Mouse (Mus musculus) embryonic facial prominence, embryonic 12.5 days (tissue): Measurements from ENCODE around the gene Mobp. TPM values are rescaled to one million over a fixed set of nuclear protein-coding genes. Genes with fewer than 3 reads are reported as not detected.

Source experiments
- ATAC-seq: fragments of 200-750 bp; cut with Nextera tagmentation; 2 replicates; pipeline ENCODE4 v1.8.0; 2017; ENCODE audit not compliant: insufficient number of reproducible peaks, insufficient read depth, low FRiP score, low TSS enrichment
- H3K27ac ChIP-seq: fragments of 300-500 bp; sonication (generic); 2 replicates; pipeline ENCODE4 v1.5.1; 2016; ENCODE audit warnings: mild to moderate bottlenecking
- H3K27me3 ChIP-seq: fragments of 300-500 bp; sonication (generic); 2 replicates; pipeline ENCODE4 v1.6.1; 2016; ENCODE audit warnings: mild to moderate bottlenecking, moderate library complexity
- H3K36me3 ChIP-seq: fragments of 300-500 bp; sonication (generic); 2 replicates; pipeline ENCODE4 v1.6.1; 2016; ENCODE audit warnings: mild to moderate bottlenecking
- H3K4me1 ChIP-seq: fragments of 300-500 bp; sonication (generic); 2 replicates; pipeline ENCODE4 v1.6.1; 2016
- H3K4me2 ChIP-seq: fragments of 300-500 bp; sonication (generic); replicated peaks from 2 replicates; pipeline ENCODE4 v1.6.1; 2016; ENCODE audit warnings: mild to moderate bottlenecking, moderate library complexity
- H3K4me3 ChIP-seq: fragments of 300-500 bp; sonication (generic); 2 replicates; pipeline ENCODE4 v1.5.1; 2016; ENCODE audit warnings: mild to moderate bottlenecking
- H3K9ac ChIP-seq: fragments of 300-500 bp; sonication (generic); 2 replicates; pipeline ENCODE4 v1.6.1; 2016; ENCODE audit warnings: mild to moderate bottlenecking, moderate library complexity
- H3K9me3 ChIP-seq: fragments of 300-500 bp; sonication (generic); 2 replicates; pipeline ENCODE4 v1.6.1; 2016; ENCODE audit warnings: mild to moderate bottlenecking, moderate library complexity
- WGBS: fragments of 180-500 bp; shearing (Covaris S2); methylation state at CpG from one replicate; pipeline ENCODE4 v1.1.7; 2016; 5-methylcytosine and 5-hydroxymethylcytosine counted together
- polyA plus RNA-seq: library from polyadenylated mRNA; unstranded; fragments of >200 nt; fragmentation: Nextera tagmentation; extraction: Ambion mirVana; gene quantifications from 2 replicates; pipeline ENCODE4 v1.2.1, GENCODE M21; 2016

Gene Mobp
- polyA plus RNA-seq, 1 experiment from 2014 or later, result 0.37 TPM

DNA sequence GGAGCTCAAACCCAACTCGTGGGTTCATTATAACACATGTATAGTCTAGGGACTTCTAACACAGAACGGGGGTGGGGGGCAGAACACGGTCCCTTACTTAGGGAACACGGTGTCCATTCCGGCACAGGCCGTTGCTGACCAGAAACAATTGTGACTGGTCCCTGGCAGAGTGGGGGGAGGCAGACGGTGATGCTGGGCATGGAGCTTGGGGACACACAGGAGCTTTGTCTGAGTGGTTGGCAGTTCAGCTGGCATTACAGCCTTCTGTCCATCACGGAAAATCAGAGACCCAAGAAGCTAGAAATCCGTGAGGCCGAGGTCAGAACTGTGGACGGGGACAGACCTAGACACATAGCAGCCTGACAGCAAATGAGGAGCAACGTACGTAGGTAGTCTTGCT is 5.0 kb upstream of the Mobp start:
- 82% methylated on average over 13 of the region's 13 CpGs for WGBS
- H3K4me2 ChIP-seq, result no peak overlapping the region
- H3K4me1 ChIP-seq, result no peaks in the 10 kb centered on the region
- no peaks in the 10 kb centered on the region for H3K27me3 ChIP-seq
- no peak overlapping the region for H3K4me3 ChIP-seq
- H3K9ac ChIP-seq, result no peak overlapping the region
- no peaks in the 10 kb centered on the region for H3K9me3 ChIP-seq
- no peak for ATAC-seq
- no peaks in the 10 kb centered on the region for H3K36me3 ChIP-seq
- no peak overlapping the region for H3K27ac ChIP-seq

DNA sequence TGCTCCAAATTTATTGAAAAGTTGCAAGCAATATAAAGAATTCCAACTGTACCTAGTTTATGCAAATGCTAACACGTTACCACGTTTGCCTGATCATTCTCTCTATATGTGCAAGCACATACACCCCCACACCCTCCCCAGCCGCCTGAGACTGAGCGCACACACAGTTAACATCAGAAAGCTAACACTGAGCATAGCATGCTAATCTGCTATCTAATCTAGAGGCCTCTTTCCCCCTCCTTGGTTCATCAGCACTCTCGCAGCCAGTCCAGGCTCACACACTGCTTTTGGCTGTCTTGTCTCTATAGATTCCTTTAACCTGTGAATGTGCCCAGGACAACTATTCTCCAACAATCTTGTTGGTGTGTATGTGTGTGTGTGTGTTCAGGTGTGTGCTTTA is 1.6 kb downstream of the Mobp start:
- ATAC-seq, result no peak
- WGBS, result 82% methylated on average over 5 of the region's 5 CpGs

DNA sequence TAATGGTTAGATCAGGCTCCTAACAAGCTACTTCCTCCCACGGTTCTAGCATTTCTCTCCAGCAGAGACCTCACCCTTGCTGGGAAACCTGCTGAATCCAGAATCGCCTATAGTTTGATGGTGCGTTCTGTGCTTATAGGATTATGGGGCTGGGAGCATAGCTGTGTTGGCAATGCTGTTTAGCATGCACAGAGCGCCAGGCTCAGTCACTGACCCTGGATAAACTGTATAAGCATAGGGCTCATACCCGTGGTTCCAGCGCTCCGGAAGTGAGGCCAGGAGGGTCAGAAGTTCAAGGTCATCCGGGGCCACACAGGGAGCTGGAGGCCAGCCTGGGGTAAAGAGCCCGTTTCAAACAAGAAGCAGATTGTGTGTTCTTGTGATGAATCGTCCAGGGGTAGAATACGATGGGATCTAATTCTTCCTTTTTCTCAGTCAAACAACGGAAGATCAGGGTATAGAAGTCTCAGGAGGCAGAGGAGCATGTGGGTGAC is 2.4 kb downstream of the Mobp start:
- Histone ChIP-seq H3K9ac (no peak overlapping the region), H3K36me3 (no peaks in the 10 kb centered on the region), H3K4me3 (no peak overlapping the region), H3K9me3 (no peaks in the 10 kb centered on the region), H3K27me3 (0 out of 2 replicates have a peak, but pooled peaks cover 2% of the 10 kb centered on the region), H3K4me1 (no peaks in the 10 kb centered on the region), H3K27ac (no peak overlapping the region), H3K4me2 (no peak overlapping the region)
- no peak for ATAC-seq
- 68% methylated on average over 12 of the region's 12 CpGs for WGBS

More for the DNA sequence above, 1.6 kb downstream of the Mobp start:
- 0 out of 2 replicates have a peak, but pooled peaks cover 2% of the 10 kb centered on the region for H3K27me3 ChIP-seq
- H3K4me2 ChIP-seq, result no peak overlapping the region
- no peaks in the 10 kb centered on the region for H3K4me1 ChIP-seq
- no peak overlapping the region for H3K27ac ChIP-seq
- H3K9ac ChIP-seq, result no peak overlapping the region
- H3K9me3 ChIP-seq, result no peaks in the 10 kb centered on the region
- H3K4me3 ChIP-seq, result no peak overlapping the region
- H3K36me3 ChIP-seq, result no peaks in the 10 kb centered on the region

DNA sequence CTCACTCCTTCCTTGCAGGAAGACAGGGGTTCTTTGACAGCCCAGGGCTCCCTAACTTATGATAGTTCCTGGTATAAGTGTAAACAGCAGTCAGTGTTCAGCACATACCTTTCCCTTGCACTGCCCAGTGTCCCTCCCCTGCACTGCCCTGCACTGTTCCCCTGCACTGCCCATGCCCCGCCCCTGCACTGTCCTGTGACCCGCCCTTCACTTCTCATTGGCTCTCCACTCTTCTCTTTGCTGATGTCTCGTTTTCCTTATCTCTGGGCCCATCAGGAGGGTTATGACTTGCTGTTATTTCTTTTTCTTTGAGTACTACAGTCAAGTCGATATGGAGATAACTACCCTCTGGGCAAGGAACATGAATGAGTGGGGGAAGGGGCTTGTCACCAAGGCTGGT is 8.5 kb downstream of the Mobp start:
- Histone ChIP-seq H3K4me1 (peaks cover 3% of the 10 kb centered on the region; the same call in 1 of the 2 replicates), H3K36me3 (no peaks in the 10 kb centered on the region), H3K4me2 (no peak overlapping the region), H3K9me3 (no peaks in the 10 kb centered on the region), H3K27me3 (0 out of 2 replicates have a peak, but pooled peaks cover 2% of the 10 kb centered on the region), H3K9ac (no peak overlapping the region), H3K27ac (no peak overlapping the region), H3K4me3 (no peak overlapping the region)
- 37% methylated on average over 4 of the region's 4 CpGs for WGBS
- no peak for ATAC-seq

DNA sequence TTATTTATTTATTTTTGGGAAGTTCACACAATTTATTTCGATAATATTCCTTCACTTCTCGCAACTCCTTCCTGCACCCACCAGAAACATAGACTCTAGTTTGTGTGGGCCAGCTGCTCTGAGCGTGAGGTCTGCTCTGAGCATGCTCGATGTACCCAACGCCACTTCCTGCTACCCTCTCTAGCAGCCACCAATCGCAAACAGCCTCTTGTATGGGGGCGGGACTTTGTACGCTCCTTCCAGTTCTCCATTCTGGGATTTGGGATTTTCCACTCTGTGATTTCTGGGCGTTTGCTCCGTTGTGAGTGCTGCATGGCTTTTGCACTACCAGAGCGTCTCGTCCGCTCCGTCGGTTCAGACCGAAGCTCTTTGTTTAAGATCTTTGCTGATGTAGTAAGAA is 14.4 kb downstream of the Mobp start:
- Histone ChIP-seq H3K9me3 (no peaks in the 10 kb centered on the region), H3K4me3 (no peak overlapping the region), H3K4me1 (no peaks in the 10 kb centered on the region), H3K9ac (no peak overlapping the region), H3K4me2 (no peak overlapping the region), H3K36me3 (no peaks in the 10 kb centered on the region), H3K27me3 (no peaks in the 10 kb centered on the region), H3K27ac (no peak overlapping the region)
- WGBS, result 87% methylated on average over 16 of the region's 16 CpGs
- ATAC-seq, result no peak

DNA sequence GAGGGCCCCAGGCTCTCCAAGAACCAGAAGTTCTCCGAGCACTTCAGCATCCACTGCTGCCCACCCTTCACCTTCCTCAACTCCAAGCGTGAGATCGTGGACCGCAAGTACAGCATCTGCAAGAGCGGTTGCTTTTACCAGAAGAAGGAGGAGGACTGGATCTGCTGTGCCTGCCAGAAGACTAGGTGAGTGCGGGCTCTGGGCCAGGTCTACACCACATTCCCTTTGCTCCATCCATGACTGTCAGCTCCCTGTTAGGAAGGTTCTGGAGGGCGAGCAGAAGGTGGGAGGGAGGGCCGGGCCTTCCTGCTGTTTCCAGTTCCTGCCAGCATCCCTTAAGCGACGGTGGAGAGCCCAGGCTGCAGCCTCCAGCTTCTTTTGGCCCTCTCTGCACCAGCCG is 18.3 kb downstream of the Mobp start:
- Histone ChIP-seq H3K9me3 (no peaks in the 10 kb centered on the region), H3K9ac (no peak overlapping the region), H3K4me1 (no peaks in the 10 kb centered on the region), H3K4me3 (no peak overlapping the region), H3K4me2 (no peak overlapping the region), H3K27me3 (no peaks in the 10 kb centered on the region), H3K36me3 (no peaks in the 10 kb centered on the region), H3K27ac (no peak overlapping the region)
- ATAC-seq, result no peak
- 67% methylated on average over 11 of the region's 11 CpGs for WGBS

DNA sequence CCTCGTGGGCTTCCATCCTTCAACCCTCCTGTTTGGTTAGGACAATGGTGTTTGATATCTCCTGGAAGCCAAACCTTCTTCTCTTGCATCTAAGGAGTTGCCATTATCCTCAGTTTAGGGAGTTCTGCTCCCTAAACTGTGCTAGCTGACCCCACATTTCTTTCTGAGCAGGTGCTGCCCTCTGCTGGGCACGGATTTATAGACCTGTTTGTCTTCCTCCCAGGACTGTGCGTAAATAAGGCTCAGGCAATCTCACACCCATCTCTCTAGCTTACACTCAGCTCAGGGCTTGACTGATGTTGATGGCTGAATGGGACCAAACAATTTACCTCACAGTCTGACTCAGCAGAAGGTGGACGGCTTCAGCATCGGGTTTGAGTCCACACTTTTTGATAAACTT is 21.8 kb downstream of the Mobp start:
- H3K9me3 ChIP-seq, result no peaks in the 10 kb centered on the region
- no peak overlapping the region for H3K27ac ChIP-seq
- H3K9ac ChIP-seq, result no peak overlapping the region
- no peak overlapping the region for H3K4me3 ChIP-seq
- H3K4me1 ChIP-seq, result no peaks in the 10 kb centered on the region
- ATAC-seq, result no peak
- WGBS, result 38% methylated on average over 5 of the region's 5 CpGs
- H3K4me2 ChIP-seq, result no peak overlapping the region
- H3K36me3 ChIP-seq, result no peaks in the 10 kb centered on the region
- H3K27me3 ChIP-seq, result no peaks in the 10 kb centered on the region

DNA sequence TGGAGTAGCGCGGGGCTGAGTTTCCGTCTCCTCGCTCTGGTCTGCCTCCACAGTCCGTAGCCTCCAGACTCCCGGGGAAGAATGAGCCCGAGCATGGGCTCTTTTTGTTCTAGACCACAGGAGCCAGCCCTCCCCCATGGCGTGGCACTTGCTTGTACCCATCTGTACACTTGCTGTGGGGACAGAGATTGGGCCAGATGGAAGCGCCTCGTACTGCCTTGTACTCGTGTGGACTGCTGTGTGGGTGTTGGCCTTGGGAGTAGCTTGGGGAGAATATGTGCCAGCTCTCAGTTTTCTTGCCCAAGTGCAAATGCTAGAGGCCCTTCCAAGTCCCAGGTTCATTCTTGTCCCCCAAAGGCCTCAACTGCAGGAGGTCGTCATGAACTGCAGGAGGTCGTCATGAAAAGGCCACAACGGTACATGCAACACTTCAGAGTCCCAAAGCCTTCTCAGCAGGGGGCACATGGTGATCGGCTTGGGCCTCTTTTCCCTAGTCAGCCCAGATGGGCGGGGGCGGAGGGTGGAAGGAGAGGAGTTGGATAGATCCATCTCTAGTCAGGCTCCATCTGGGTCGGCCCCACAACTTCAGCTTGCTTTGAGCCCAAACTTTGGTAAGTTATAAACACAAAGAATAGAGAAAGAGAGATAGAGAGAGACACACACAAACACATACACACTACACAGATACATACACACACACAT is 25.1 kb downstream of the Mobp start:
- no peak overlapping the region for H3K27ac ChIP-seq
- WGBS, result 85% methylated on average over 18 of the region's 18 CpGs
- H3K4me1 ChIP-seq, result no peaks in the 10 kb centered on the region
- H3K9me3 ChIP-seq, result no peaks in the 10 kb centered on the region
- H3K4me3 ChIP-seq, result no peak overlapping the region
- ATAC-seq, result no peak
- H3K4me2 ChIP-seq, result no peak overlapping the region
- H3K27me3 ChIP-seq, result no peaks in the 10 kb centered on the region
- no peak overlapping the region for H3K9ac ChIP-seq
- no peaks in the 10 kb centered on the region for H3K36me3 ChIP-seq

DNA sequence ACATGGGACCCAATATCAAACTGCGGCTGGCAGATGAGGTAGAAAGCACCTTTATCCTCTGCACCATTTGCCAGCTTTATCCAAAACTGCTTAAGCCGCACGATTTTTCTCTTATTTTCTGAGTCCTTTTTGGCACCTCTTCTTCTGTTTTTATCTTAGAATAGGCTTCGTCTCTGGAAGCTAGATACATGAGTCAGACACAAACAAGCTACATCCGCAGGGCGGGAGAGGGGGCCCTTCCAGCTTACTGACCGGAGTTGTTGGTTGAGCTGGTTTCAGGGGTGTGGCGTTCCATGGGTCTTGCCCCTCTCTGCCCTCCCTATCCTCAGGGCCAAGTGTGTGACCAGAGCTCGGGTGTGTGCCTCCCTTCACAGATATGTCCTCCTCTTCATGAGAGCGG is 29.3 kb downstream of the Mobp start:
- Histone ChIP-seq H3K27me3 (0 out of 2 replicates have a peak, but pooled peaks cover 1% of the 10 kb centered on the region), H3K36me3 (no peaks in the 10 kb centered on the region), H3K27ac (no peak overlapping the region), H3K9ac (no peak overlapping the region), H3K4me2 (no peak overlapping the region), H3K4me3 (no peak overlapping the region), H3K9me3 (no peaks in the 10 kb centered on the region), H3K4me1 (no peaks in the 10 kb centered on the region)
- no peak for ATAC-seq
- 86% methylated on average over 10 of the region's 10 CpGs for WGBS

DNA sequence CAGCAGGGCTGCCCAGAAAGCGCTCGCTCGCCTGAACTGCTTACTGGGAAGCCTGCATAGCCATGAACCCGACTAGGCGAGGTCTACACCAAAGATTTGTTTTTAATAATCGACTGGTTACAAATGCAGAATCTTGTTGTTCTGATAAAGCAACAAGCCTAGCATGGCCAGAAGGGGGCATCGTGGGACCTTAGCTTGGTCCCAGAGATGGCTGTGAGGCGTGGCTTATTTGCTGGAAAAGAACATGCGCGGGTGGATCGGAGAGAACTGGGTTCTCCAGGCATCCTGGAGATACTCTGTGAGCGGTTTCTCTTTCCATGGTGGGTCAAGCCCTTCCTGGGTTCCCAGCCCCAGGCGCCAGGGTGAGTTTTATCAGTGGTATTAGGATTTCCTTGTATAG is 35.0 kb downstream of the Mobp start:
- no peak overlapping the region for H3K9ac ChIP-seq
- 37% methylated on average over 13 of the region's 13 CpGs for WGBS
- ATAC-seq, result no peak
- H3K9me3 ChIP-seq, result no peaks in the 10 kb centered on the region
- H3K4me3 ChIP-seq, result no peak overlapping the region
- no peaks in the 10 kb centered on the region for H3K4me1 ChIP-seq
- H3K36me3 ChIP-seq, result no peaks in the 10 kb centered on the region
- H3K27ac ChIP-seq, result no peak overlapping the region
- H3K27me3 ChIP-seq, result 0 out of 2 replicates have a peak, but pooled peaks cover 2% of the 10 kb centered on the region
- no peak overlapping the region for H3K4me2 ChIP-seq

DNA sequence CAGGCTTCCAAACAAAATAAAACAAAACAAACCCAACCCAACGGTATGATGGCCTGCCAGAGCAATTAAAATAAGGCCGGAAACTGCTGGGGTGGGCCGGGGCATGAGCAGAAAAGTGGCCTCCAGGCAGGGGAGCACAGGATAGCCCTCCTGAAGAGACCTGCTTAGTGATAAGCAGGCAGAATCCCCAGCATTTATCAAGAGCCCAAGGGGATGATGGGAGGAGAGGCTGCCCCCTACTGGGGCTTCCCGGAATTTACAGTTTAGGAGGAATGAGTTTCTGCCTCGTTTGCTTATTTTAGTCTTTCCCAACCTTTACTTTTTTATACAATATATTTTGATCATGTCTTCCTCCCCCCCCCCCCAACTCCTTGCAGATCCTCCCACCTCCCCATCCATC is 37.3 kb downstream of the Mobp start:
- 87% methylated on average over 5 of the region's 5 CpGs for WGBS
- Histone ChIP-seq H3K4me2 (no peak overlapping the region), H3K36me3 (no peaks in the 10 kb centered on the region), H3K4me3 (no peak overlapping the region), H3K9me3 (no peaks in the 10 kb centered on the region), H3K4me1 (0 out of 2 replicates have a peak, but pooled peaks cover 3% of the 10 kb centered on the region), H3K27ac (no peak overlapping the region), H3K9ac (no peak overlapping the region), H3K27me3 (peaks cover 6% of the 10 kb centered on the region; the same call in 1 of the 2 replicates)
- ATAC-seq, result no peak

DNA sequence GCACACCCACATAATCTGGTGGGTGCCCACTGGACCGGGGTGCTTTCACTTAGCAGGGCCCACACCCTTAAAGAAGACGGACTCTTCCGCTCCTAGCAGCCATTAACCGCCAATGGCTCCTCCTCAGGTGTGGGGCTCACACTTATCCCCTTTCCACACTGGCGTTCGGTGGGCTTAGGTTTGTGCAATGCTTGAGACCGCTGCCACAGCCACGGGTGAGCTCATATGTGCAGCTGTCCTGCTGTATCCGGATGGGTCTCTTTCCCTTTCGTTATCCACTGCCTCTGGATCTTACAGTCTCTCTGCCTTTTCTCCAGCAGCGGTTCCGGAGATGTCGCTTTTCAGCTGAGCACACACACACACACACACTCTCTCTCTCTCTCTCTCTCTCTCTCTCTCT is 41.4 kb downstream of the Mobp start:
- peak overlapping the region; percentile 40 for H3K9ac ChIP-seq
- 0 out of 2 replicates have a peak, but pooled peaks cover 5% of the 10 kb centered on the region for H3K4me1 ChIP-seq
- no peak overlapping the region for H3K27ac ChIP-seq
- no peaks in the 10 kb centered on the region for H3K9me3 ChIP-seq
- 0 out of 2 replicates have a peak, but pooled peaks have one; percentile 15 for ATAC-seq
- peak overlapping the region; percentile 49 for H3K4me2 ChIP-seq
- peak overlapping the region; percentile 34 for H3K4me3 ChIP-seq
- H3K36me3 ChIP-seq, result no peaks in the 10 kb centered on the region
- peaks cover 3% of the 10 kb centered on the region; the same call in 1 of the 2 replicates for H3K27me3 ChIP-seq
- WGBS, result 49% methylated on average over 13 of the region's 13 CpGs
